Comparison of ENCODE assay signal across 8 mouse cellular contexts in genomic region chr2:92055101-92055813, GRCm38 (mm10). TPM values are rescaled to one million over a fixed set of nuclear protein-coding genes. Genes with fewer than 3 reads are reported as not detected.
DNase-seq lines count a peak whose midpoint lies in the region; ATAC-seq and TF ChIP-seq lines count a peak whose summit lies in the region.

No protein-coding gene starts in this region.

- WGBS in hindbrain, embryonic 10.5 days, result 5% methylated on average over 38 of the region's 38 CpGs
- 2% methylated on average over 38 of the region's 38 CpGs for whole genome bisulfite sequencing in lung, embryonic 16.5 days

- peak in 1 of 2 experiments; percentile 84; a peak in 2 of 4 replicates for TF ChIP-seq EP300 in MEL (IDR thresholded peaks at IDR 0.05; ENCODE audit: low read depth in 1 of 2, low read length in 2 of 2)

- DNase-seq in MEL (ENCODE audit: low read depth, low spot score), result peak; percentile 99
- DNase-seq in cerebellum, adult 18-20 months, result peak; percentile 84 to 88
- DNase-seq in hindbrain, embryonic 10.5 days (ENCODE audit: low spot score), result peak; percentile 90
- DNase-seq in layer of hippocampus, adult 9-11 months, result peak; percentile 87
- peak; percentile 80 for DNase-seq in ovary, postnatal 10 days (ENCODE audit: low spot score)
- DNase-seq in thymus, postnatal 0 days (ENCODE audit: low spot score), result peak; percentile 90

- H3K4me1 ChIP-seq in MEL (ENCODE audit: control insufficient read depth in 1 of 2, insufficient read depth in 2 of 2, low read length in 2 of 2), result peaks cover 3 to 23% of the 10 kb centered on the region in 2 experiments; a peak in 3 of 4 replicates
- H3K4me1 ChIP-seq in hindbrain, embryonic 10.5 days (replicated peaks), result peaks cover 37% of the 10 kb centered on the region
- peaks cover 20% of the 10 kb centered on the region for H3K4me1 ChIP-seq in lung, embryonic 16.5 days (replicated peaks; ENCODE audit: control insufficient read depth, insufficient read depth, low read length)

- H3K27ac ChIP-seq in MEL (ENCODE audit: control insufficient read depth, low read depth, low read length), result peak overlapping the region; percentile 100
- peak overlapping the region; percentile 86 for H3K27ac ChIP-seq in hindbrain, embryonic 10.5 days
- H3K27ac ChIP-seq in lung, embryonic 16.5 days (ENCODE audit: low read length), result peak overlapping the region; percentile 92

- no peak for TF ChIP-seq CTCF in MEL (IDR thresholded peaks at IDR 0.05 in 2 of 3, conservative IDR thresholded peaks at IDR 0.05 in 1 of 3; ENCODE audit: control insufficient read depth in 1 of 3, insufficient read depth in 1 of 3, low read depth in 2 of 3, low read length in 3 of 3, poor library complexity in 1 of 3, severe bottlenecking in 1 of 3)

- peak overlapping the region; percentile 45 to 62 for H3K4me3 ChIP-seq in MEL (ENCODE audit: control insufficient read depth in 1 of 2, insufficient read depth in 1 of 2, low read depth in 2 of 2, low read length in 2 of 2)
- H3K4me3 ChIP-seq in hindbrain, embryonic 10.5 days, result peak overlapping the region; percentile 56
- H3K4me3 ChIP-seq in lung, embryonic 16.5 days (ENCODE audit: low read length), result peak overlapping the region; percentile 45

- TF ChIP-seq POLR2A in MEL (IDR thresholded peaks at IDR 0.05; ENCODE audit: control insufficient read depth in 1 of 2, insufficient read depth in 1 of 2, low read depth in 1 of 2, low read length in 2 of 2, poor library complexity in 1 of 2), result peak; percentile 30 to 90; a peak in 2 of 4 replicates

- peak overlapping the region; percentile 75 for H3K4me2 ChIP-seq in lung, embryonic 16.5 days (ENCODE audit: low read depth, low read length)

- H3K36me3 ChIP-seq in MEL (ENCODE audit: control insufficient read depth in 1 of 2, insufficient read depth in 2 of 2, low read length in 2 of 2), result peaks cover 0 to 20% of the 10 kb centered on the region in 2 experiments; a peak in 2 of 4 replicates
- H3K36me3 ChIP-seq in hindbrain, embryonic 10.5 days, result no peaks in the 10 kb centered on the region
- no peaks in the 10 kb centered on the region for H3K36me3 ChIP-seq in lung, embryonic 16.5 days (ENCODE audit: control insufficient read depth, insufficient read depth, low read length)

- no peaks in the 10 kb centered on the region for H3K9me3 ChIP-seq in MEL (replicated peaks; ENCODE audit: insufficient read depth, low read length)
- H3K9me3 ChIP-seq in hindbrain, embryonic 10.5 days, result no peaks in the 10 kb centered on the region
- H3K9me3 ChIP-seq in lung, embryonic 16.5 days (ENCODE audit: control insufficient read depth, low read length), result no peaks in the 10 kb centered on the region

- no peaks in the 10 kb centered on the region; a peak in 1 of 4 replicates for H3K27me3 ChIP-seq in MEL (ENCODE audit: control insufficient read depth in 1 of 2, insufficient read depth in 2 of 2, low read length in 2 of 2)
- H3K27me3 ChIP-seq in hindbrain, embryonic 10.5 days (ENCODE audit: insufficient read depth, poor library complexity, severe bottlenecking), result peaks cover 83% of the 10 kb centered on the region
- peaks cover 14% of the 10 kb centered on the region for H3K27me3 ChIP-seq in lung, embryonic 16.5 days (ENCODE audit: control insufficient read depth, insufficient read depth, low read depth, low read length)

- ATAC-seq in frontal cortex, adult (ENCODE audit: low TSS enrichment), result peak; percentile 17; the same call in 1 of the 2 replicates
- peak; percentile 89 for ATAC-seq in lung, embryonic 16.5 days (ENCODE audit: low read depth)

- peaks cover 5% of the 10 kb centered on the region; the same call in 1 of the 2 replicates for H3K79me2 ChIP-seq in MEL (ENCODE audit: control insufficient read depth, insufficient read depth, low read length, poor library complexity)

- peak overlapping the region; percentile 95 for H3K9ac ChIP-seq in MEL (ENCODE audit: control insufficient read depth, low read depth, low read length, poor library complexity, severe bottlenecking)
- peak overlapping the region; percentile 68 for H3K9ac ChIP-seq in lung, embryonic 16.5 days (ENCODE audit: low read length)

- TF ChIP-seq RAD21 in MEL (IDR thresholded peaks at IDR 0.05; ENCODE audit: low read depth, low read length), result no peak

TF ChIP-seq in MEL, 35 proteins besides CTCF, POLR2A, EP300 and RAD21:
- TF ChIP-seq NRF1 (IDR thresholded peaks at IDR 0.05; ENCODE audit: insufficient read depth, low read depth, low read length, poor library complexity, severe bottlenecking) (peak; percentile 98), TCF12 (IDR thresholded peaks at IDR 0.05; ENCODE audit: low read depth, low read length) (peak; percentile 56; the same call in 1 of the 2 replicates), RCOR1 (IDR thresholded peaks at IDR 0.05; ENCODE audit: low read depth, low read length) (no peak; the same call in 1 of the 2 replicates), ZMIZ1 (IDR thresholded peaks at IDR 0.05; ENCODE audit: low read depth, low read length) (peak; percentile 40; the same call in 1 of the 2 replicates), GATA1 (IDR thresholded peaks at IDR 0.05; ENCODE audit: low read depth, low read length) (0 out of 2 replicates have a peak, but pooled peaks have one; percentile 9), POLR2AphosphoS2 (IDR thresholded peaks at IDR 0.05; ENCODE audit: low read length) (peak; percentile 68; the same call in 1 of the 2 replicates), MYC (IDR thresholded peaks at IDR 0.05; ENCODE audit: low read depth, low read length) (peak; percentile 90; the same call in 1 of the 2 replicates), NELFE (IDR thresholded peaks at IDR 0.05; ENCODE audit: low read depth, low read length) (peak; percentile 81), BHLHE40 (IDR thresholded peaks at IDR 0.05; ENCODE audit: borderline replicate concordance, low read depth, low read length) (no peak), SIN3A (IDR thresholded peaks at IDR 0.05; ENCODE audit: low read length) (peak; percentile 54; the same call in 1 of the 2 replicates), UBTF (IDR thresholded peaks at IDR 0.05; ENCODE audit: borderline replicate concordance, insufficient read depth, low read depth, low read length) (0 out of 2 replicates have a peak, but pooled peaks have one; percentile 35), E2F4 (IDR thresholded peaks at IDR 0.05; ENCODE audit: borderline replicate concordance, low read depth, low read length) (peak; percentile 96), GABPA (IDR thresholded peaks at IDR 0.05; ENCODE audit: low read depth, low read length) (no peak), MAZ (IDR thresholded peaks at IDR 0.05; ENCODE audit: low read depth, low read length) (peak; percentile 92), ZNF384 (IDR thresholded peaks at IDR 0.05; ENCODE audit: low read depth, low read length) (peak; percentile 65), ZC3H11A (IDR thresholded peaks at IDR 0.05; ENCODE audit: low read depth, low read length) (no peak), MXI1 (IDR thresholded peaks at IDR 0.05; ENCODE audit: low read depth, low read length) (peak; percentile 30), ZKSCAN1 (IDR thresholded peaks at IDR 0.05; ENCODE audit: low read depth, low read length) (no peak), TBP (IDR thresholded peaks at IDR 0.05; ENCODE audit: low read depth, low read length) (peak; percentile 78), MAFK (IDR thresholded peaks at IDR 0.05; ENCODE audit: borderline replicate concordance, low read depth, low read length) (no peak), CHD2 (IDR thresholded peaks at IDR 0.05; ENCODE audit: low read length) (no peak), MYB (IDR thresholded peaks at IDR 0.05; ENCODE audit: low read depth, low read length) (no peak), KAT2A (conservative IDR thresholded peaks at IDR 0.05; ENCODE audit: low read depth, low read length) (peak; percentile 37; the same call in 1 of the 2 replicates), ETS1 (IDR thresholded peaks at IDR 0.05; ENCODE audit: low read depth, low read length) (peak; percentile 68), MEF2A (IDR thresholded peaks at IDR 0.05; ENCODE audit: extremely low read depth, insufficient replicate concordance, low read depth, low read length, poor library complexity, severe bottlenecking) (no peak), HCFC1 (IDR thresholded peaks at IDR 0.05; ENCODE audit: low read depth, low read length) (peak; percentile 77), SMC3 (IDR thresholded peaks at IDR 0.05; ENCODE audit: low read depth, low read length) (peak; percentile 7; the same call in 1 of the 2 replicates), CHD1 (IDR thresholded peaks at IDR 0.05; ENCODE audit: low read depth, low read length) (no peak), TAL1 (IDR thresholded peaks at IDR 0.05; ENCODE audit: low read length) (peak; percentile 50), MAX (IDR thresholded peaks at IDR 0.05; ENCODE audit: low read length) (peak; percentile 99)

RNA-seq across cellular contexts. Expression of gene Creb3l1, which starts 31.0 kb away (rescaled TPM):
- 0.12 and 0.16 TPM in 2 replicates for total RNA-seq in MEL (2012; rRNA removed)
- 1 to 10 TPM in 1 of 2 experiments, not detected in 1; 9.1 TPM for polyA plus RNA-seq in MEL (2012; ENCODE audit: insufficient read depth in 1 of 2, insufficient read length in 2 of 2, low read depth in 1 of 2, low replicate concordance in 2 of 2, missing spikeins in 1 of 2)
- 1.00 and 1.9 TPM in 2 replicates for polyA plus RNA-seq in hindbrain, embryonic 10.5 days (2016; fragmentation: Nextera tagmentation; extraction: Ambion mirVana)
- polyA plus RNA-seq in lung, embryonic 16.5 days (2015; fragmentation: Nextera tagmentation; extraction: Ambion mirVana), result 13.3 and 15.1 TPM in 2 replicates
- polyA plus RNA-seq in thymus, postnatal 0 days (2015; fragmentation: Nextera tagmentation; extraction: Ambion mirVana), result 1.5 TPM in 2 replicates

RNA-seq across cellular contexts. Expression of gene Phf21a, which starts 37.7 kb away (rescaled TPM):
- total RNA-seq in MEL (2012; rRNA removed), result 4.7 and 5.1 TPM in 2 replicates
- polyA plus RNA-seq in MEL (2012; ENCODE audit: insufficient read depth in 1 of 2, insufficient read length in 2 of 2, low read depth in 1 of 2, low replicate concordance in 2 of 2, missing spikeins in 1 of 2), result 100 to 1,000 TPM in 1 of 2 experiments, 10 to 100 TPM in 1; 15.6 to 245 TPM
- 35.3 and 38.1 TPM in 2 replicates for polyA plus RNA-seq in hindbrain, embryonic 10.5 days (2016; fragmentation: Nextera tagmentation; extraction: Ambion mirVana)
- polyA plus RNA-seq in lung, embryonic 16.5 days (2015; fragmentation: Nextera tagmentation; extraction: Ambion mirVana), result 25.5 and 31.4 TPM in 2 replicates
- 8.9 TPM in 2 replicates for polyA plus RNA-seq in thymus, postnatal 0 days (2015; fragmentation: Nextera tagmentation; extraction: Ambion mirVana)

Comparison
In these comparisons a context has a peak if more than half of its experiments do, and no peak if none do; other contexts are left out.
1. Peak in every context shown above with its lines: DNase-seq, ATAC-seq, H3K4me3 ChIP-seq and H3K27ac ChIP-seq.